Mouse (Mus musculus) ES-E14 (cell line): ENCODE measurements around the gene Krt1.

Experiments
- HCFC1 ChIP-seq: IDR thresholded peaks from 2 replicates; pipeline ENCODE4 v1.6.1; 2012; ENCODE audit warnings: low read length, inconsistent platforms, borderline replicate concordance; ENCODE audit not compliant: insufficient read depth
- ZC3H11A ChIP-seq: IDR thresholded peaks from 2 replicates; pipeline ENCODE4 v1.6.1; 2012; ENCODE audit warnings: low read depth, mild to moderate bottlenecking, inconsistent platforms, low read length, borderline replicate concordance

- TF ChIP-seq HCFC1 (no peak), ZC3H11A (no peak)
These were observed 16.2 kb upstream of the Krt1 start for GRCm38 (mm10) chr15:101866754-101867153.
